Mouse (Mus musculus): ENCODE data around the gene Serpind1.

The Serpind1 gene

DNA sequence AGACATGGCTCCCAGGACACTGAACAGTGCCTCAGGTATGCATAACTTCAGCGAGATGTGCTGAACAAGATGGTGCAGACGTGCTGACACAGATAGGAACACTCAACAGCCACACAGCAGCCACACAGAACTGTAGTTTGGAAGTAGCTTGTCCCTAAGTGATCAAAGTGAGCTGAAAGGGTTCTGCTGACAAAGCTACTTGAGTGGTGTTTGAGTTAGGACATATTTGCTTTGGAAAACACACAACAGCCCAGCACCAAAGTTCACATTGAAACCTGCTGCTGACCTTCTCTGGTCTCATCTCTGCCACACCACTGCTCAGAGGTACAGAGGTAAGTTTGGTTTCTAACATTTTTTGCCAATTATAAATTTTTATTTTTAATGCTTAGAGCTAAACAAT, at the start of gene Serpind1:
Serpind1 (plus strand) TSS at position 256 of the 400 bp plus-strand sequence.
- DNase-seq (ENCODE audit: low spot score) = no peak

DNA sequence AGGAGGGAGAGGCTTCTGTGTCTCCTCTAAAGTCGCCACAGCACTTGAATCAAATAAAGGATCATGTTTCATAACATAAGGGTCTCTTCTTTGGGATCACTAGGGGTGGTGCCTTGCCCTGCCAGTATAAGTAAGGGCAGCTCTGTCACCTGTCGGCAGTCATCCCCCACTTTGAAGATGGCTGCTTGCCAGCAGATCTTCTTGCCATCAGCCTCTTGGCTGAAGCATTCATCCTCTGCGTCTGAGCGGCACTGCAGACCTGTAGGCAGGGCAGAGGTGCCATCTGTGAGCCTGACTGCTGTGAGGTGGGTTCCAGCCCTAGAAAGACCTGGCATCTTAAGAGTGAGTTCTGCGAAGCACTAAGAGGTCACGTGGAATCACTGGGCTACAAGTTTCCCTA, 48.0 kb upstream of the Serpind1 start:
- no peak for DNase-seq (ENCODE audit: low spot score)

DNA sequence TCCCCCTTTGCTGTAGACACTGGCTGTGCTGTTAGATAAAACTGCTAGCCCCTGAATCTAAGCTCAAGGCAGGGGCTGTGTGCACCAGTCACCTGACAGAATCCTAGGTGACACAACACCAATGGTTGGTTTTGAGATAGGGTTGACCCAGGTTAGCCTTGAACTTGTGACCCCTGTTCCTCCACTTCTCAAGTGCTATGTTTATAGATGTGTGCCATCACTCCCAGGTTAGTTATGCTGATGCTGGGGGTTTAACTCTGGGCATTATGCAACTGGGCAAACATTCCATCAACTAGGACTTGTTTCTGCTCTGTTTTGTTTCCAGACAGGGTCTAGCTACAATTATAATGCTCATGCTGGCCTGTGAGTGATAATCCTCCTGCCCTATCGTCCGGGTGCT, 44.1 kb upstream of the Serpind1 start:
- no peak for DNase-seq (ENCODE audit: low spot score)

DNA sequence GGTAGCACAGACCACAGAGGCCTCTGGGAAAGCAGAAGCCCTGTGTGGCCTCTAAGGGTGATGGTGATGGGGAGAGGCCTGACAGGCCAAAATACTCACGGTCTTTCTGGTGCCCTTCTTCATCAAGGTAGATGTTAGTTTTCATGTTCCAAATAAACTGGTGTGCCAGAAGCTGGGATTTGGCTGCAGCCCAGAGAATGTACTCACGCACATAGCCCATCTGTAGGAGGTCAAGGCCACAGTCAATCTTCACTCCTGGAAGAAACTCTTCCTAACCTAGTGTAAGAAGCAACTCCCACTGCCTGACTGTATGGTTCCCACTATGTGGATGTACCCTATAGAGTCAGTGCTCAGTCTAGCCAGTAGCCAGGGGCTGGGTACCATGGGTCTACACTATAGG, 40.2 kb upstream of the Serpind1 start:
- DNase-seq (ENCODE audit: low spot score) = no peak

DNA sequence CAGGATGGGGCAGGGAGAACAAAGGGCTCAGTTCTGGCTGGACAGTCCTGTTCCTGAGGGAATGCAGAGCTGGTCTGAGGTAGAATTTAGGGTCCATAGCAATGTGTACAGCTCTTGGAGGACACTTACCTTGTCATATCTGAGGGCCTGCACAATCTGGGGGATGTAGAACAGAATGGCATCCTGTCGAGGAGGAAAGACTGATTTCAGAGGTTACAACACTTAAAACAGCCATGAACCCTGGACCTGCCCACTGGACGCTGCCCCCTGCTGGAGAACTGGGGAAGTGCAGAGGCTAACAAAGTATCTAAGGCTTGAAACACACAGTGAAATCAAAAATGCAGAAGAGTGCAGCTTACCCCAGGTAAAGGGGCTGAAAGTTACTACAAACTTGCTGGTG, 38.4 kb upstream of the Serpind1 start:
- DNase-seq (ENCODE audit: low spot score) = peak; percentile 64

DNA sequence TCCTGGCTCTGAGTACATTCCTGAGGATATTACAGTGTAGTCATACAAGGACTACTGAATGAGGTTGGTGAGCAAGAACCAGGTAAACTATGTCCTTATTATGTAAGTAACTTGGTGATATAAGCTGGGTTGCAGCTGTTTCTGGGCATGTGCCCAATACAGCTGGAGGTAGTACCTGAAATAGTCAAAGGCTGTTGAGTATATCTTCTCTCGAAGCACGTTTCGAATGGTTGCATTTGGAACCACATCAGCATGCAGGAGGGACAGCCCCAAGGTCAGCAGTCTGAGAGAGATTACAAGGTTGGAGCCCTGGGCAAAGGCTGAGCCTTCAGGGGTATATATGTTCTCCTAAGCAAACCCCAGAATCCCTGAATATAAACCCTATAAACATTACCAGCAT, 30.4 kb upstream of the Serpind1 start:
- DNase-seq (ENCODE audit: low spot score) = no peak

DNA sequence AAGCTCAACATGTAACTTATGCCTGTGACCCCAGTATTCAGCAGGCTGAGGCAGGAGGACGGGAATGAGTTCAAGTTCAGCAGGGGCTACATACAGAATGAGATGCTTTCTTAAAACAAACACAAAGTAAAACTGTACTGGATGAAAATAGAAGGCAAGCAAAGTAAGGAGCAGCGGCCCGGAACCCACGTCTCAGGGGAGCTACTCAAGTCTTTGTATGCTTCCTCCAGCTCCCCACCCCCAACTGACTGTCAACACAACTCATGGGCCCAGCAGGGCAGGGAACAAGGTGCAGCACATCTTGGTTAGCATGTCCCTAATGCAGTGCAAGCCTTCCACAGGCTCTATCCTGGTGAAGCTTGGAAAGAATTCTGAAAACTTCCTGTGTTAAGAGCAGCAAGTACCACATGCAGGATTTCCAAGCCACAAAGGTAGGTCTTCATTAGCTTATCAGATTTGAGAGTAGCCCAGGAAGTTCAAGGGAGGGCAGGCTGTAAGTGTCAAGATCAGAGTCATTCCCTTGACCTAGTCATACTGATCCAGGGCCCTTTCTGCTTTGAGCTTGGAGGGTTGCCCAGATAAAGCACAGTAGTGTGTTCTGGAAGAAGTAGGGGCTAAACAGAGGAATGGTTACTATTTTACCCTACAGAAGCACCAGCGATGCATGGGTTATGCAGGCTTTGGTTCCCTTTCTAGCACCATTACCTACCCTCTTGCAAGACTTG, 27.5 kb upstream of the Serpind1 start:
- DNase-seq (ENCODE audit: low spot score) = no peak

DNA sequence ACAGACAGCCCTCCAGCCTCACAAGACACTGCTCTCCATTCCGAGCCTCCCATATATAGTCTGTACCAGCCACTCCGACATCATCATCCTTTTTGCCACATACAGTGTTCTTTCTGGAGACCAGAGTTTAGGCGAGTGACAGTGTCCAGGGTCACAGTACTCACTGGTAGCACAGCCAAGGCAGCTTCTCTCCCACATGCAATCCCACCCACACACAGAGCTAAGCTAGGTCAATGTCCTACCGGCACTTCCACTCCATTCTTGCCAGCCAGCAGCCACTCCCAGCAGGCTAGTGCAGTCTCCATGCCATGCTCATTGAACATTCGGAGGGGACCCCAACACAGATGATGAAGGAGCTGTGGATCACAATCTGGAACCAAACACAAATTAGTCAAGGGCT, 23.7 kb upstream of the Serpind1 start:
- no peak for DNase-seq (ENCODE audit: low spot score)

DNA sequence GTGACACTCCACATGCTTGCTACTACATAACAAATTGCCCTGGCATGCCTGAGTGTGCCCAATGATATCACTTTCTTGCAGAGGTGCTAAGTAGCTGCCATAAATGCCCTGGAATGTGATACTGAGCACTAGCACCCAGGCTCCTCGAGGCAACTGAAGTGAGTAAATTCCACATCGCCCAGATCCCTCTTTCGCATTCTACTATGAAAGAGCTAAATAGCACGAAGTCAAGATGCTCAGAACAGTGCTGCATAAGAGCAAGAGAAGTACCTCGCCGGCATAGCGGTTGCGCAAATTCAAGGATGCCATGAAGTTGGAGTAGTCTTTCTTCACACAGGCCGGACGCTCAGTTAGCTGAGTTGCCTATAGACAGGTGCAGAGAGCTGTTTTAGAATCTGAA, 22.1 kb upstream of the Serpind1 start:
- DNase-seq (ENCODE audit: low spot score) = no peak

DNA sequence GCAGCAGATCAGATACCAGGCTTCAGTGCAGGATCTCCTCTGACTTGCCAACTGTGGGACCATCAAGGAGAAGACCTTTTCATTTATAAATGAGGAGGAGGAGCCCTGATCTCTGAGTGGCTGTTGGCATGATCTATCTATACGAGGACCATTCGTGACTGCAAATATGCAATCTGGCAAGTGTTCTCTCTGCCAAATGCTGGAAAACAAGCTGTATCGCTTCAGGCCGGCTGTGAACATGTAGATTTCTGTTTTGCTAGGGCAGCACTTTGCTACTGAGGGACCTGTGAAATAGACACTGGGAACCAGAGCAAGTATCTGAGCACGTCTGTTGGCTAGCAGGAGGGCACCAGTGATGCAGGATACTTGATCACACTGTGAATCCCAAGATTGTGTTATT, 18.6 kb upstream of the Serpind1 start:
- no peak for DNase-seq (ENCODE audit: low spot score)

DNA sequence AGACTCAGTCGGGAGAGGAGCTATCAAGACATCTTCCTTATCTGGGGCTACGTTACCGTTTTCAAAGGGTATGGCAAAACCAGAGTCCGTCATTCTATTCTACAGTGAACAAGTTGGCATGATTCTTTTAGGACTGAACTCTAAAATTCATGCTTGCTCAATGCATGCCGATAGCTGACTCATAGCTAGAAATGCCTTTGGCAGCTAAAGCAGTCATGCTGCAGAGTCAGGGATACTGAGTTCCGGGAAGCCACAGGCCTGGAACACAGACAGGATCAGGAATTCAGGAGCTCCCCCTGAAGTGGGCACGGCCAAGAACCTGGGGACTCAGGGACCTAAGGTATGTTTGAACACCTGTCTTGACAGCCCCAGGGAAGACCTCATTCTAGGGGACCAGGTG, 14.6 kb upstream of the Serpind1 start:
- DNase-seq (ENCODE audit: low spot score) = no peak

DNA sequence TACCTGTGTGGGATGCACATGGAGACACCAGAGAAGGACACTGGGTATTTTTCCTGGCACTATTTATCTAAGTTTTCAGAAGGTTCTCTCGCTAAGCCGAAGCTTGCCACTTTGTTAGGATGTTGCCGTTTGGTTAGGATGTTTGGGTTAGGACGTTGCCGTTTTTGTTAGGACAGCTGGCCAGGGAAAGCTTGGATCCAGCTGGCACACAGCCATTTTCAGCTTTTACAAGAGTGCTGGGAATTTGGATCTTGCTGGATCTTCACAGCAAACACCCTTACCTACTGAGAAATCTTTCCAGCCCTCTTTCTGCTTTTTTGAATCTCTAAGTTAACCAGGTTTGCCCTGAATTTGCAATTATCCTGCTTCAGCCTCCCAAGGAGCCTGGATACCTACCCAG, 9.7 kb upstream of the Serpind1 start:
- DNase-seq (ENCODE audit: low spot score) = no peak

DNA sequence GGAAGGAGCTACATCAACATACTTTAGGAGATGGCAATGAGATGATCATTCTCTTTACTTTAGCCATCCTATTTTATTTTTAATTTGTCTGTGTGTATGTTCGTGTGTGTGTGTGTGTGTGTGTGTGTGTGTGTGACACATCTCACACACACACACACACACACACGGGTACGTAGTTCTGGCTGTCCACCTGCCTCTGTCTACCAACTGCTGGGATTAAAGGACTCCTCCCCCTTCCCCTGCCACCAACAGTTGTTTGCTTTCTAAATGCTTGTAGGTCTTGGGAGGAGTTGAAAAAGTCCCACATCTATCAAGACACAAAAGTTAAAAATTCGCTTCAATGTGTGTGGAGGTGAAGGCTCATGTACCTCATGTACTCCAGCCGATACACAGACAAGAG, 6.4 kb upstream of the Serpind1 start:
- no peak for DNase-seq (ENCODE audit: low spot score)

DNA sequence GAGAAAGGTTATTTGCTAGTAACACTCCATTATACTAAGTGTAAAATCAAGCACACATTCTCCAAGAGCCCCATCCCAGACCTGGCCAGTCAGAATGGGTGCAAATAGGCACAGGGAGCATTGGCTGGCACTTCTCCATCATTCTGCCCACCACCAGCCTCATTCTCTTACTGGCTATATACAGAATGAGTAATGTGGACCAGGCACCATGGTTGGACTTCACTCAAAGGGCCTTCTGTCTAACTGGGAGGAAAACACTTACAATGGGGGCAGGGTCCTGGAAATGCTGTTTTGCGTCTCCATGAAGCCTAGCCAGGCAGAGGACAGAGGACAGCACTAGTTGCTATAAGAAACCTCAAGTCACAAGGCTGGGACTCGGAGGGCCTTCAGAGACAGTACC, 5.1 kb upstream of the Serpind1 start:
- DNase-seq (ENCODE audit: low spot score) = no peak

DNA sequence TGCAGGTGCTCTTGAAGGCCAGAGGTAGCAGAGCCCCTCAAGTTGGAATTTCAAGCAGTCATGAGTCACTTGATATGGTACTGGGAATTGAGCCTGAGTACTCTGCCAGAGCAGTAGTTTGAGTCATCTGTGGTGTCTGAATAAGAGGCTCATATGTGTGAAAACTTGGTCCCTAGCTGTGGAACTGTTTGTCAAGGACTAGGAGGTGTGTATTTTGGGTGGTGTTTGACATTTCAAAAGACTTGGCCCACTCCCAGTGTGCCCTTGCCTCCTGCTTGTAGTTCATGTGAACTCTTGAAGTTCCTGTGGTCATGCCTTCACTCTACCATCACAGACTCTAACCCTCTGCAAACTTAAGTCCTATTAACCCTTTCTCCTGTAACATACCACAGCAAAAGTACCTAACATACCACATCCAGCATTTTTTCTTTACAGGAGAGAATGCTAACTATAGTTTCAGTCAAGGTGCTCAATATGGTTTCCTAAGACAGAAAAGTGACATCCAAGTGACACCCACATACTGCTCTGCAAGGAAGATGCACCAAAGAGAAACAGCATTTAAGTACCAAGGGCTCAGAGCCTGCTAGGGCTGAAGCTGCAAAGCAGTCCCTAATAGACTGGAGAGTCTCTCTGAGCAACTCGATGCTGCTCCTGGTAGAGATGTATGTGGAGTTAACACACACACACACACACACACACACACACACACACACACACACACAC, 1.2 kb upstream of the Serpind1 start:
- no peak for DNase-seq (ENCODE audit: low spot score)

DNA sequence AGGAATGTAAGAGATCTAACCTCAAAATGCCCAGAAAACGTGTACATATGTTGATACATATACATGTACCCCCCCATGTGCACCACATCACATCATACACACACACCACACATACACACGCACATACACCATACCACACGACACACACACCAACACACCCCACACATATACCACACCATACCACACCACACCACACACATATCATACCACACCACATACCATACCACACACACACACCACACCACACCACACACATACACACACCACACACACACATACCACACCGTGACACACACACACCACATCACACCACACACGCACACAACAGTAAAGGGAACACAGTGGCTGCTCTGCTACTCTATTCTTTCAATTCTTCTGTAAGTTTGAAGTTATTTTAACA, 684 bp downstream of the Serpind1 start:
- DNase-seq (ENCODE audit: low spot score) = no peak

DNA sequence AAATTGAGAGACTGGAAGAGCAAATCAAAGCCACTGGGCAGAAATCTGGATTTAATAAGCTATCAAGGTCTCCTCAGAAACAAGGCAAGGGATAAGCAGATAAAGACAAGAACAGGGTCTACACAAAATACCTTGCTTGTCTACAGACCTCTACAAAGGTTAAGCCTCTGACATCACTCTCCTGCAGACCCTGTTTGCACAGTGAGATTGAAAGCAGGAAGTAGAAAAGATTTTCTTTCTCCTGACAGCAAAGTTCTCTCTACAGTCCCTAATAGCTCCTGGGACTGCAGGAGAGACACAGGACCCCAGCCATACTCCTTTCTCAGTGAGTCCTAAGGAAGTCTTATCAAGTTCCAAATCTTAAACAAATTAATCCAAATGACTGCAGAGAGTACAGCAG, 3.4 kb downstream of the Serpind1 start:
- DNase-seq (ENCODE audit: low spot score) = no peak

DNA sequence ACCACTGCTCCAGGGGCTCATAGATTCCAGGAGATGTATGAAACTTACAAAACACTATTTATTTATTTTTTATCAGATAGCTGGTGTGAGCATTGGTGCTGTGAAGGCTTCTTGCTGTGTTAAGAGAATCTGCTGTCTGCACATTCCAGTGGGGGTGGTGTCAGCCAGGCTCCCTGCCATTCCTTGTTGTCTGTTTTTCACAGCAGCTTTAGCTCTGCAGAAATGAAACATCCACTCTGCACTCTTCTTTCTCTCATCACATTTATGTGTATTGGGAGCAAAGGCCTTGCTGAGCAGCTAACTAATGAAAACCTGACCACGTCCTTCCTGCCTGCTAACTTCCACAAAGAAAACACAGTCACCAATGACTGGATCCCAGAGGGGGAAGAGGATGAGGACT, 4.9 kb downstream of the Serpind1 start:
- DNase-seq (ENCODE audit: low spot score) = no peak

DNA sequence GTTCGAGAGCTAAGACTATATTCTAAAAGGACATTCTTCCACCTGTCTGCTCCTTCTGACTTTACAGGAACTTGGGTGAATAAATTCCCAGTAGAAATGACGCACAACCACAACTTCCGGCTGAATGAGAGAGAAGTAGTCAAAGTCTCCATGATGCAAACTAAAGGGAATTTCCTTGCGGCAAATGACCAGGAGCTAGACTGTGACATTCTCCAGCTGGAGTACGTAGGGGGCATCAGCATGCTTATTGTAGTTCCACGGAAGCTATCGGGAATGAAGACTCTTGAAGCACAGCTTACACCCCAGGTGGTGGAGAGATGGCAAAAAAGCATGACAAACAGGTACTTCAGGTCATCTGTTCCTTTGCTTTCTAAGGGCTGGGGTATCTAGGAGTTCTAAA, 8.5 kb downstream of the Serpind1 start:
- no peak for DNase-seq (ENCODE audit: low spot score)

DNA sequence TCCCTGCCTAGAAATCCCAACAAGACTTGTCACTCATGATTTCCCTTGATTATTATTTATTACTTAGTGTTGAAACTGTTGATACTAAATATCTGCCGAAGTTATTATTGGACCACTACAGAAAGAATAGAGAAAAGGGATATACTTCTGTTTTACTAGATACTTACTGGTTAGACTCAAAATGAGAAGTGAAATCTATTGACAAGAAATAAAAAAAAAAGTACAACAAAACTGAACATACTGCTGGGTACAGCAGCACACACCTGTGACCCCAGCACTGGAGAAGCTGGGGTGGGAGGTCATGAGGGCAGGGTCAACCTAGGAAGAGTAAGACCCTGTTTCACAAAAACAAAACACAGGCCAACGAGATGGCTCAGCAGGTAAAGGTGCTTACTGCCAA, 9.5 kb downstream of the Serpind1 start:
- no peak for DNase-seq (ENCODE audit: low spot score)

DNA sequence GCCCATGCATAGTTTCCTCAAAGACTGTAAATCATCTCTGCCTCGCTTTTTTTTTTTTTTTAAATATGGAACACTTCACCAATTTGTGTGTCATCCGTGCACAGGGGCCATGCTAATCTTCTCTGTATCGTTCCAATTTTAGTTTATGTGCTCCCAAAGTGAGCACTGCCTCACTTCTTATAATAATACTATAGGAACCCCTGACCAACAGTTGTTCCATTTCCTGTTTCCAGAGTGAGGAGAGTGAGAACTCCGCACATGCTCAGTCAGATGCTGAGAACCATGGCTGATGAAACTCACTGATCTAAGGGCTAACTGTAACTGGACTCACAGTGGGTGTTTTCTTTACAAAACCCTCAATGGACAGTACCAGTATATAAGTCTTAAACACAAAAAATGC, 10.7 kb downstream of the Serpind1 start:
- no peak for DNase-seq (ENCODE audit: low spot score)

DNA sequence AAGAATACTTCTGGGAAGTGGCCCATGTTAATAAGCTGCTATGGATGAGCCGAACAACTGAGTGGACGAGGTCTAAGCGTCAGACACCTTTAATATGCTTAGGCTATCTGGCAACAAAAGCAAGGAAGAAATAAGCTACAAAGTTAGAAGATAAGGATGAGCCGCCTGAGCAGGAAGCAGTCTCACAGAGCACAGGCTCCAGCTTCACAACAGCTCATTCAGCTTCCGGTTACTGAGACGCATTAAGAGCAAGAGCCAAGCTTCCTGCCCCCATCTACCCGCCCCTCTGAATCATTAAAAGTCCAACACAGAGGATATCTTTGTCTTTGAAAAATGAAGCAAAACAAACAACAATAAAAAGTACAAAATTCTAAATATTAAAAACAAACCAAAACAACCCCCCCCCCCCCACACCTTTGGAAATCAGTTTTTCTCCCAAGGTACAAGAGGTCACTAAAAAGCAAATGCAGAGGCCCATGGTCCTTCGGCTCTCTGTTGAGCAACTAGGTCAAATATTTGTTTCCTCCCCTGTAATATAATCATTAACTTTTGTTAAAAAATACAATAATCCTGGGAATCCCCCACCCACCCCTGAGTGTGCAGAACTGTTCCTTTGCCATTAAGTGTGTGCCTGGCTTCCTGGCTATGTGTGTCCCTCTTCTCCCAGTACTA, 14.1 kb downstream of the Serpind1 start:
- DNase-seq (ENCODE audit: low spot score) = no peak

DNA sequence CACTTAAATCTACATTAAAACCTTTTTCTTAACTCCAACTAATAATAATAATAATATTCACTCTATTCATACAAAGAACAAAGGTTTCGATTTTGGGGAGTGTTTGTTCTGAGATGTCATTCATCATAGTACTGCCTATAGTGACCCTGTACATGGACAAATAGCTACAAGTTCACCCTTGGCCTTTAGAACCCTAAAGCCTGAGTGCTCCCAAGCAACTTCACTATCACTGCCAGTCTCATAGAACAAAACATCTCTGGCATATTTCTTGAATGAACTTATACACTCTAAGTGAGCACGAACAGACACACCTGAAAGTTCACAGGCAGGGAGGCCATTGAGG, 14.6 kb downstream of the Serpind1 start:
- DNase-seq (ENCODE audit: low spot score) = no peak

DNA sequence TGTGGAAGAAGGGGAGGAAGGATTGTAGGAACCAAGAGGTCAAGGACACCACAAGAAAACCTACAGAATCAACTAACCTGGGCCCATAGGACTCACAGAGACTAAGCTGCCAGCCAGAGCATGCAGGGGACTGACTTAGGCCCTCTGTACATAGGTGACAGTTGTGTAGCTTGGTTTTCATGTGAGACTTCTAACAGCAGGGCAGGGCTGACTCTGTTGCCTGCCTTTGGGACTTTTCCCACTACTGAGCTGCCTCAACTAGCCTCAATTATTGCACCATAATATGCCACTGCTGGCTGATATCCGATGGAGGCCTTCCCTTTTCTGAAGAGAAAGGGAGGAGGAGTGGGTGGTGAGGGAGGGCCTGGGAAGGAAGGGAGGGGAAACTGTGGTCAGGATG, 15.6 kb downstream of the Serpind1 start:
- DNase-seq (ENCODE audit: low spot score) = no peak
